Mouse (Mus musculus) kidney, adult 9 months (tissue): Measurements from ENCODE around the gene Gm44805.

Source experiments
- DNase-seq: peaks from one replicate; pipeline ENCODE4 v3.0.0; 2022

Gene Gm44805

DNA sequence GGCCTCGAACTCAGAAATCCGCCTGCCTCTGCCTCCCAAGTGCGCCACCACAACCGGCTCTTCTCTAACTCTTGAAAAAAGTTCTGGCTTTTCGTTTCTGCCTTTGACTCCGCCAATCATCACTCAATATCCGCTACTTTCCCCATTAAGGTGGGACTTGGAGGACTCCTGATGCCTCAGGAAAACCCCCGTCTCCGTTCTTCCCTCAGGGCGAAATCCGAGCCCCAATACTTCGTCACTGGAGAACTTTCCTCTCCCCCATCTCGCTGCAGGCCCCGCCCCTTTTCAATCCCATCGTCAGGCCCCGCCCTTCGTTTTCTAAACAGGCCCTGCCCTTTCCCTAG is 53.1 kb downstream of the Gm44805 start:
- no peak for DNase-seq

DNA sequence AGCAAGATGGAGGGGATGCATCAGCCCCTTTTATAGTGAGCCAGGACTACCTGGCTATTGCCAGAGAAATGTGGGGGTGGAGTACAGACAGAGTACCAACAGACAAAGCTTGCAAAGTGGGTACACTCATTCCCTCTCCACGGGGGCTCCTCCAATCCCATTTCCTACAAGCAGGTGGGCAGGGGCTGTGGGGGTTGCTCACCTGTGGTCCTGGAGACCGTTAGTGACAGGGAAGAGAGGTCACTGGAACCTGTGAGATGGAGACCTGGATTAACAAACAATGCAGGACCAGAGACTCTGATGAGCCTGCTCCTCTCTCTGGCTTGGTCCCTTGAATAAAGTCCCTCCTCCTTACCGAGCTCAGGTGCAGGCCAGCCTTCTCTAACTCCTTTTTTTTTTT is 53.5 kb downstream of the Gm44805 start:
- peak; percentile 29 for DNase-seq

DNA sequence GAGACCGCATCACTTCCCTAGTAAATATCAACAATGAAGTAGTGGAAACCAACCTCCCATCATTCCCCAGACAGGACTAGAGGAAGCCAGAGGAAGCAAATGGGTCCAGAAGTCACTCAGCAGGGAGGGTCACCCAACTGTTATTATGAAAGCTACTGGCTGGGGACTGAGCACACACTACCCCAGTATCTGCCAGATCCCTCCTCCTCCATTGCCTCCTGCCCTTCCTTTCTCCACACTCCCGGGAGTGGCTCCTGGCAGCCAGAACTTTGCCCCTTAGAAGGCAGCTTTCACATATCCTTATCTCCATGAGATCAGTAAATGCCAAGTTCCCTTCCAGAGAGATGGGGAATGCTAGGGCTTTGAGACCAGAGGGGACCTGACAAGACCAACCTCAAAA is 57.8 kb downstream of the Gm44805 start:
- DNase-seq = no peak

DNA sequence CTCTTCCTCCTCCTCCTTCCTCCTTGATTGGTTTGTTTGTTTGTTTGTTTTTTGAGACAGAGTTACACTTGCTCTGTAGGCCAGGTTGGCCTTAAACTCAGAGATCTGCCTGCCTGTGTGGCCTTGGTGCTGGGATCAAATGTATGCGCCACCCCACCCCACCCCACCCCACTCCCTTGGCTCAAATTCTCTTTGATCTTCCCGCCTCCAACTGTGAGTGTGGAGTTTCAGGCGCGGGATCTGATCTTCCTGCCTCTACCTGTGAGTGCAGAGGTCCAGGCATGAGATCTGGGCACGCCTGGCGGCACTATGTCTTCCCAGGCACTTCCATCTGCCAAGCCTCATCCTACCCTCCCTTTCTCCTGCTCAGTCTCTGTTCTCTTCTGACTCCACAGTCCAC is 59.0 kb downstream of the Gm44805 start:
- no peak for DNase-seq
